Mouse (Mus musculus): Measurements from ENCODE around the gene Stpg1. TPM values are rescaled to one million over a fixed set of nuclear protein-coding genes. Genes with fewer than 3 reads are reported as not detected.
A peak's percentile ranks its signal among the peaks of the same experiment; 100 is the strongest.

The Stpg1 gene
- polyA plus RNA-seq, 1 experiment from 2014 or later = 0.47 TPM

- Histone ChIP-seq H3K9me3 (replicated peaks) (no peaks in the 10 kb centered on the region), H3K9ac (peak within 1 kb of the TSS; percentile 55), H3K4me1 (replicated peaks) (peaks cover 58% of the 10 kb centered on the region), H3K4me2 (peak within 1 kb of the TSS; percentile 78), H3K4me3 (peak within 1 kb of the TSS; percentile 44), H3K27me3 (replicated peaks) (peaks cover 76% of the 10 kb centered on the region), H3K27ac (ENCODE audit: poor library complexity, severe bottlenecking) (no peak within 1 kb of the TSS; the same call in 1 of the 2 replicates), H3K36me3 (no peaks in the 10 kb centered on the region)
- ATAC-seq (ENCODE audit: insufficient number of reproducible peaks, low FRiP score) = no peak
- under 1% methylated on average over 31 of the region's 31 CpGs for WGBS
Observed at GRCm38 (mm10) chr4:135573251-135573808, 78.7 kb downstream of the Stpg1 start, which contains the start of gene Grhl3. Gene Grhl3 (minus strand): TSS chr4:135573630.

GRCm38 (mm10) chr4:135575365-135576140 is 81.0 kb downstream of the Stpg1 start:
- ATAC-seq (ENCODE audit: insufficient number of reproducible peaks, low FRiP score) = no peak
- no peaks in the 10 kb centered on the region for H3K36me3 ChIP-seq
- H3K4me1 ChIP-seq (replicated peaks) = peaks cover 36% of the 10 kb centered on the region
- H3K27ac ChIP-seq (ENCODE audit: poor library complexity, severe bottlenecking) = no peak overlapping the region
- 54% methylated on average over 15 of the region's 15 CpGs for WGBS
- no peaks in the 10 kb centered on the region for H3K9me3 ChIP-seq (replicated peaks)
- no peak overlapping the region for H3K4me3 ChIP-seq
- H3K4me2 ChIP-seq = no peak overlapping the region
- H3K9ac ChIP-seq = no peak overlapping the region
- H3K27me3 ChIP-seq (replicated peaks) = peaks cover 72% of the 10 kb centered on the region

- Histone ChIP-seq H3K27ac (ENCODE audit: poor library complexity, severe bottlenecking) (no peak overlapping the region), H3K36me3 (no peaks in the 10 kb centered on the region), H3K4me1 (replicated peaks) (peaks cover 14% of the 10 kb centered on the region), H3K9ac (no peak overlapping the region), H3K4me3 (no peak overlapping the region), H3K9me3 (replicated peaks) (no peaks in the 10 kb centered on the region), H3K4me2 (no peak overlapping the region), H3K27me3 (replicated peaks) (peaks cover 51% of the 10 kb centered on the region)
- 80% methylated on average over 5 of the region's 5 CpGs for WGBS
- no peak for ATAC-seq (ENCODE audit: insufficient number of reproducible peaks, low FRiP score)
Observed at GRCm38 (mm10) chr4:135578490-135578889, 83.9 kb downstream of the Stpg1 start.

- H3K9ac ChIP-seq = no peak overlapping the region
- no peaks in the 10 kb centered on the region for H3K9me3 ChIP-seq (replicated peaks)
- H3K27ac ChIP-seq (ENCODE audit: poor library complexity, severe bottlenecking) = no peak overlapping the region
- 40% methylated on average over 6 of the region's 6 CpGs for WGBS
- H3K27me3 ChIP-seq (replicated peaks) = peaks cover 43% of the 10 kb centered on the region
- H3K4me2 ChIP-seq = no peak overlapping the region
- H3K4me1 ChIP-seq (replicated peaks) = peaks cover 5% of the 10 kb centered on the region; the same call in 1 of the 2 replicates
- H3K4me3 ChIP-seq = no peak overlapping the region
- H3K36me3 ChIP-seq = no peaks in the 10 kb centered on the region
- ATAC-seq (ENCODE audit: insufficient number of reproducible peaks, low FRiP score) = no peak
Observed at GRCm38 (mm10) chr4:135579695-135580094, 85.1 kb downstream of the Stpg1 start.

- H3K36me3 ChIP-seq = no peaks in the 10 kb centered on the region
- H3K4me2 ChIP-seq = no peak overlapping the region
- H3K4me3 ChIP-seq = no peak overlapping the region
- no peaks in the 10 kb centered on the region for H3K9me3 ChIP-seq (replicated peaks)
- peaks cover 30% of the 10 kb centered on the region; the same call in 1 of the 2 replicates for H3K27me3 ChIP-seq (replicated peaks)
- no peak overlapping the region for H3K27ac ChIP-seq (ENCODE audit: poor library complexity, severe bottlenecking)
- WGBS = 33% methylated on average over 12 of the region's 12 CpGs
- H3K9ac ChIP-seq = no peak overlapping the region
- H3K4me1 ChIP-seq (replicated peaks) = peaks cover 5% of the 10 kb centered on the region; the same call in 1 of the 2 replicates
- ATAC-seq (ENCODE audit: insufficient number of reproducible peaks, low FRiP score) = no peak
Observed at GRCm38 (mm10) chr4:135581222-135581910, 86.8 kb downstream of the Stpg1 start.

- Histone ChIP-seq H3K4me1 (replicated peaks) (peaks cover 12% of the 10 kb centered on the region; the same call in 1 of the 2 replicates), H3K9ac (no peak overlapping the region), H3K9me3 (replicated peaks) (no peaks in the 10 kb centered on the region), H3K4me2 (no peak overlapping the region), H3K27me3 (replicated peaks) (0 out of 2 replicates have a peak, but pooled peaks cover 11% of the 10 kb centered on the region), H3K4me3 (no peak overlapping the region), H3K36me3 (no peaks in the 10 kb centered on the region), H3K27ac (ENCODE audit: poor library complexity, severe bottlenecking) (no peak overlapping the region)
- WGBS = 78% methylated on average over 4 of the region's 4 CpGs
- no peak for ATAC-seq (ENCODE audit: insufficient number of reproducible peaks, low FRiP score)
Observed at GRCm38 (mm10) chr4:135584838-135585237, 90.2 kb downstream of the Stpg1 start.

Small RNA genes lying within 50 kb of the gene (microRNA-seq; reads per million reads assigned to microRNA genes)
- gene Gm25317 = not detected

Other genes starting within 250 kb of the Stpg1 start
- gene Clic4, start 222.0 kb upstream of the Stpg1 start, polyA plus RNA-seq (2016; fragmentation: Nextera tagmentation; extraction: Ambion mirVana) = 291 and 300 TPM in 2 replicates
- 170 and 178 TPM in 2 replicates for gene Srrm1, start 141.5 kb upstream of the Stpg1 start, polyA plus RNA-seq (2016; fragmentation: Nextera tagmentation; extraction: Ambion mirVana)
- 0.37 and 0.63 TPM in 2 replicates for gene Ncmap, start 96.6 kb upstream of the Stpg1 start, polyA plus RNA-seq (2016; fragmentation: Nextera tagmentation; extraction: Ambion mirVana)
- 10.3 and 10.4 TPM in 2 replicates for gene Rcan3, start 60.9 kb upstream of the Stpg1 start, polyA plus RNA-seq (2016; fragmentation: Nextera tagmentation; extraction: Ambion mirVana)
- 4.0 and 4.2 TPM in 2 replicates for gene Nipal3, start 248 bp downstream of the Stpg1 start, polyA plus RNA-seq (2016; fragmentation: Nextera tagmentation; extraction: Ambion mirVana)
- 6.0 and 6.8 TPM in 2 replicates for gene Grhl3, start 78.8 kb downstream of the Stpg1 start, polyA plus RNA-seq (2016; fragmentation: Nextera tagmentation; extraction: Ambion mirVana)
- gene Ifnlr1, start 191.5 kb downstream of the Stpg1 start, polyA plus RNA-seq (2016; fragmentation: Nextera tagmentation; extraction: Ambion mirVana) = 0.28 and 0.69 TPM in 2 replicates
- gene Il22ra1, start 233.4 kb downstream of the Stpg1 start, polyA plus RNA-seq (2016; fragmentation: Nextera tagmentation; extraction: Ambion mirVana) = not detected in 2 replicates

All from heart, embryonic 12.5 days (tissue).